Mouse (Mus musculus): ENCODE measurements around the gene Ovgp1.
"Not testable (repeated sequence)": the region's sequence is repeated elsewhere in the genome, so short reads cannot be mapped to it uniquely, and the experiment has no call there.

Gene Ovgp1

DNA sequence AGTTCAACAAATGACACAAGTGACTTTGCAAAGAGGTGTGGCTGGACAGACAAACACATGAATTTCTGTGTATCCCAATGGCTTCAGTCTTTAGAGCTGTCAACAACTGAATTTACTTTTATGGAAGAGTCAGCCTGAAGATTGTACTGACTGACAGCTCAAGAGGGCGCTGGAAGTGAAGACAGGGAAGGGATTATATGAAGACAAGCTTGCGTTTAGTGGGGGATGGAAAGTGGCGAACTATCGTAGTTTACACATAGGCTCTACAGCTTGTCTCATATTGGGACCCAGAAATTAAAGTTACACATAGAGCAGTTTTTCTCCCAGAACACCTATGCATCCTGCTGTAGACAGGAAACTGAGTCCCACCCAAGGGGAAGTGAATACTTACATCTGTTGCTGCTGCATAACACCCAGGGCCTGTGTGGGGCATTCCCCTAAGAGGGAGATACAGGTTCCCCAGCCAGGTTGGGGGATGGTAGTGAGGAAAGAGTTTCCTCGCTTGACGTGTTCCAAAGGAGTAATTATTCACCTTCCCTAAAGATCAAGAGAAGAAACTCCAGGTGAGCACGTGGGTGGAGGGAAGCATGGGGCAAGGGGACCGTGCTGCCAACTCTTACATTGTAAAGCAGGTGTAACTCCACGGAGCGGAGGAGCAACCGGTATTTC lies 27.3 kb downstream of the Ovgp1 start:
- no peak for DNase-seq

DNA sequence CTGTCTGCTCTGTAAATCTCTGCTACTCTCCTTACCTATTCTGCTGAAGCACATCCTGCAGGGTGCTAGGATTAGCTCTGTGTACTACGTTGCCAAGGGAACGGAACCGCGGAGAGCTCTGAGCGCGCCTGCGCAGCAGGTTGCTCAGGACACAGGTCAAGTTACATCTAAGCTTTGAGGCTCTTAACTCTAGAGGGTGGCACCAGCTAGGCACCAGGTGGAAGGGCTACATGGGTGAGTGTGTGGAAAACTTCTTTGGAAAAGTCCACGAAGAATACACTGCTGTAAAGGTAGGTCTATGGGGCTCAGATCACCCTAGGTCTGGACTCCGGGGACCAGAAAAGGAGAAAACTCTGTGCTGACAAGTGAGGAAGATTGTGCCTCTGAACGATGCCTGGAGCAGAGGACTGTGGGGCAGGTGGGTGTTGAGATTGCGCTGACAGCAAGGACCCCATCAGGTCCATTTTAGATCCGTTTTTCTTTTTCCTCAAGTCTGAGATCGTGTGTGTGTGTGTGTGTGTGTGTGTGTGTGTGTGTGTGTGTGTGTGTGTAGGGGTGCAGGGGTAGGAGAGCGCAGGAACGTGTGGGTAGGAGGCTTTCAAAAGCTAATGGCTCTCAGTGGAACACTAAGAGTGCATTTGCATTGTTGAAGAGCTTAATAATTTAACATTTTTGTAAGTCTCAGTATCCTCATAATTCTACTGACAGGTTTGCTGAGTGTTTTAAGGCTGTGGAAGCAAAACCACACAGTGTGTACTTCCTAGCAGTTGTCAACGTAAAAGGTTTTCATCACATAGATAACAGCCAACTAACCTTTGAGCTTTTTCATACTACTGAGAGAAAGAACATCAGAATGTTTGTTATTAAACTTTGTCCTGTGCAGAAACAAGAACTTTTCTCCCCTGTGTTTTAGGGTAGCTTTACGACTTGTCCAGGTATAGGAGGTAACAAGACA lies 28.2 kb downstream of the Ovgp1 start:
- peak; percentile 12 to 28 for DNase-seq

DNA sequence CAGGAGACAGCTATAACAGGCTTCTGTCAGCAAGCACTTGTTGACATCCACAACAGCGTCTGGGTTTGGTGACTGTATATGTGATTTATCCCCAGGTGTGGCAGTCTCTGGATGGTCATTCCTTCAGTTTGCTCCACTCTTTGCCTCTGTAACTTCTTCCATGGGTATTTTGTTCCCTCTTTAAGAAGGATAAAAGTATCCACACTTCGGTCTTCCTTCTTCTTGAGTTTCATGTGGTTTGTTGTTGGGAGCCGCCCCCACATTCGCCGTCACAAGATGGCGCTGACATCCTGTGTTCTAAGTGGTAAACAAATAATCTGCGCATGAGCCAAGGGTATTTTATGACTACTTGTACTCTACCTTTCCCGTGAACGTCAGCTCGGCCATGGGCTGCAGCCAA lies 29.8 kb downstream of the Ovgp1 start:
- not testable (repeated sequence) for DNase-seq

DNA sequence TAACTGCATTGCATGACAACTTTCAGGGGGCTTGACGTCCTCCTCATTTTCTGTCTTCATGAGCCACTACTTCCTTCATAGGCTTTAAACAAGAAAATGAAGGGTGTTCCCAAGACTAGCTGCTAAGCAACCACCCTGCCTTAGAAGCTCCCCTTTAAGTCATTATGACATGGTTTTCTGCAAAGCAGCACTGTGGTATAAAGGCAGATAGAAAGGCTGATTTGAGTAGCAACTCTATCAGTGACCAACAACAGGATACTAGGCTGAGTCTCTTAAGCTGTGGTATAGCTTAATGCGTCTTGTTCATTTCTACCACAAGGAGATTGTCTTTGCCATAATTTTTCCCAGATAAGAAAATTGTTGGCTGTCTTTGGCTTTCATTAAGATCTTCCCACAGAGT lies 41.0 kb downstream of the Ovgp1 start, which contains the start of gene Pifo:
Pifo (minus strand) TSS at position 101 of the 400 bp plus-strand sequence.
- DNase-seq = no peak

DNA sequence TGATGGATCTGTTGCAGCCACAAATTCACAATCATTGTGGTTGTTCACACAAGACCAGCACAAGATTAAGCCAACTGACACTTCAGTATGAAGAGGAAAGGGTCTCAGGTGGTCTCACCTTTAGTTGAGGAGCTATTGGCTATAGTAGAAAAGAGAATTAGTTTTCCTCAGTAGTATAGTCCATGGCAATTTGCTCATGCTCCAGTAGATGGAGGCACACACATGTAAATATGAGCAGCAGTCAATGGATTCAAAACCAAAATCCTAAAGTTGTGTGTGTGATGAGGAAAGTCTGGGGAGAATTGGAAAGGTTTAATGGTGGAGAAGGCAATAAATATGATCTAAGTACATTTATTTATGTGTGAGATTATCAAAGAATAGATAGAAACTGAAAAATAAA lies 48.3 kb downstream of the Ovgp1 start:
- DNase-seq = peak in 1 of 2 experiments; percentile 40

DNA sequence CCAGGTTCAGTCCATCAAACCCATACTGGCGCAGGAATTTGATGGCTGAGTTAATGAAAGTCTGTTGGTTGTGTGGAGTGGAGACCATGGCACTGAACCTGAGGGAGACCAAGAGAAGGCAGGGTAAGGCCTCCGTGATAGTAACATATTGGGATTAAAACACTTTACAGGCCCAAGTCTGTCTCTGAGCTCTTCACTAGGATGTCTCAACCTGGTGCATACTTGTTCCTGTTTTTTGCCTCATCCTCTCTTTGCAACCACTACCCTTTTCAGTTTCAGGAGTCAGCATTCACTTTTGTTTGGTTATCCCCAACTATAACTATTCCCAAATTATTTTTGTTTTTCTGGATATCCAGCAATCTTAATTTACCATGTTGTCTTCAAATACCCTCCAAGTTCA lies 50.6 kb downstream of the Ovgp1 start:
- no peak for DNase-seq

DNA sequence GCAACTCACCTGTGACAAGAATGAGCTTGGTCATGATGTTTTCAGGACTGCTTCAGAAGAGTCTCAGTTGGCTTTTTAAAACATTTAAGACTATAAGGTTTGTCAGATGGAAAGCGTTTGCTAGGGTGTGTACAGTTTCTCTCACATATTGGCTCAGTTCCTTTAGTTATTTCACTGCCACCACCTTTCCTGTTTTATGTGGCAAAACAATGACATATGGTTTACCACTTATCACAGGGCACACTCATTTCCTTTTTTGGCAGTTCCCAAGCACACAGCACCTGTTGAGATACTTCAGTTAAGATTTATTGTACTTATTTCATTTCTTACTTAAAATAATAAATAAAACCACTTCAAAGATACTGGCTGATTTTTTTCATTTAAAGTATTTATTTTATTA lies 59.3 kb downstream of the Ovgp1 start, which contains the start of gene Chil5:
Chil5 (minus strand) TSS at position 34 of the 400 bp plus-strand sequence.
- DNase-seq = peak in 1 of 2 experiments; percentile 24

All from cerebellum, postnatal 25 days (tissue).